Mouse (Mus musculus) kidney, embryonic 14.5 days (tissue): Measurements from ENCODE around the gene Uba52. TPM values are rescaled to one million over a fixed set of nuclear protein-coding genes. Genes with fewer than 3 reads are reported as not detected.
A peak's percentile ranks its signal among the peaks of the same experiment; 100 is the strongest.

ENCODE experiments used
- ATAC-seq: fragments of 200-750 bp; cut with Nextera tagmentation; 2 replicates; pipeline ENCODE4 v1.8.0; 2017; ENCODE audit warnings: moderate number of reproducible peaks, mild to moderate bottlenecking, moderate TSS enrichment, moderate library complexity; ENCODE audit not compliant: low FRiP score, low TSS enrichment
- H3K27ac ChIP-seq: fragments of 300-500 bp; sonication (generic); 2 replicates; pipeline ENCODE4 v1.5.1; 2014; ENCODE audit warnings: low read depth, mild to moderate bottlenecking, low read length, moderate library complexity, mixed read lengths
- H3K27me3 ChIP-seq: fragments of 300-500 bp; sonication (generic); 2 replicates; pipeline ENCODE4 v1.6.1; 2014; ENCODE audit warnings: mild to moderate bottlenecking, low read length; ENCODE audit not compliant: control insufficient read depth, insufficient read depth
- H3K36me3 ChIP-seq: fragments of 300-500 bp; sonication (generic); 2 replicates; pipeline ENCODE4 v1.6.1; 2014; ENCODE audit warnings: low read length, mixed read lengths; ENCODE audit not compliant: control insufficient read depth, insufficient read depth
- H3K4me1 ChIP-seq: fragments of 300-500 bp; sonication (generic); 2 replicates; pipeline ENCODE4 v1.6.1; 2014; ENCODE audit warnings: low read length, mixed read lengths; ENCODE audit not compliant: control insufficient read depth, insufficient read depth
- H3K4me2 ChIP-seq: fragments of 300-500 bp; sonication (generic); replicated peaks from 2 replicates; pipeline ENCODE4 v1.6.1; 2014; ENCODE audit warnings: low read depth, mild to moderate bottlenecking, low read length
- H3K4me3 ChIP-seq: fragments of 300-500 bp; sonication (generic); 2 replicates; pipeline ENCODE4 v1.5.1; 2014; ENCODE audit warnings: mild to moderate bottlenecking, low read length
- H3K9ac ChIP-seq: fragments of 300-500 bp; sonication (generic); 2 replicates; pipeline ENCODE4 v1.6.1; 2014; ENCODE audit warnings: low read depth, mild to moderate bottlenecking, low read length, moderate library complexity
- H3K9me3 ChIP-seq: fragments of 300-500 bp; sonication (generic); 2 replicates; pipeline ENCODE4 v1.6.1; 2016; ENCODE audit warnings: low read length; ENCODE audit not compliant: control insufficient read depth
- WGBS: fragments of 180-500 bp; shearing (Covaris S2); extraction: QIAGEN DNeasy Blood & Tissue Kit; methylation state at CpG from one replicate; pipeline ENCODE4 v1.1.7; 2014; 5-methylcytosine and 5-hydroxymethylcytosine counted together
- polyA plus RNA-seq: library from polyadenylated mRNA; unstranded; fragments of >200 nt; fragmentation: Nextera tagmentation; extraction: Ambion mirVana; gene quantifications from 2 replicates; pipeline ENCODE4 v1.2.1, GENCODE M21; 2014

Gene Uba52
- polyA plus RNA-seq, 1 experiment from 2014 or later: 1,078 TPM

GRCm38 (mm10) chr8:70503062-70503750 is 7.4 kb downstream of the Uba52 start:
- 0 out of 2 replicates have a peak, but pooled peaks have one; percentile 7 for ATAC-seq
- peaks cover 29% of the 10 kb centered on the region for H3K4me1 ChIP-seq

DNA sequence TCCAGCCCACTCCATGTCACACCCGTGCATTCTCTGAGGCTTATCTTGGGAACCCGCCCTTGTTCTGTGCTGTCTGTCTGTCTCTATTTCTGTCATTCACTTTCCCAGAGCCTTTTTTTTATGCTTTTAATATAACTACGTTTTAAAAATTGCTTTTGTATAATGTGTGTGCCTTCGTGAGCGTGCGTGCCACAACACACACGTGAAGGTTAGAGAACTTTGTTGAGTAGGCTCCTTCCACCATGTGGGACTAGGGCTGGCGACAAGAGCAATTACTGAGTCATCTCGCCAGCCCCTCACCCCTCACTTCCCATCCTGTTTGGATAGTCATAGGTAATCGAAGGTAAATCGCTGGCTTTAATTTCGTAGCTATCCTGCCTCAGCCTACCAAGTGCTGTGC is 8.1 kb downstream of the Uba52 start:
- peaks cover 63% of the 10 kb centered on the region for H3K27me3 ChIP-seq
- H3K4me3 ChIP-seq: no peak overlapping the region
- no peak for ATAC-seq
- WGBS: 36% methylated on average over 12 of the region's 12 CpGs
- peaks cover 29% of the 10 kb centered on the region for H3K4me1 ChIP-seq
- H3K9me3 ChIP-seq: no peaks in the 10 kb centered on the region
- H3K36me3 ChIP-seq: peaks cover 9% of the 10 kb centered on the region
- H3K27ac ChIP-seq: no peak overlapping the region
- no peak overlapping the region; the same call in 1 of the 2 replicates for H3K4me2 ChIP-seq
- H3K9ac ChIP-seq: no peak overlapping the region

More at GRCm38 (mm10) chr8:70503062-70503750, 7.4 kb downstream of the Uba52 start:
- H3K27me3 ChIP-seq: peaks cover 57% of the 10 kb centered on the region
- no peak overlapping the region for H3K9ac ChIP-seq
- 13% methylated on average over 46 of the region's 46 CpGs for WGBS
- peaks cover 16% of the 10 kb centered on the region for H3K36me3 ChIP-seq
- H3K4me3 ChIP-seq: no peak overlapping the region
- H3K9me3 ChIP-seq: no peaks in the 10 kb centered on the region
- 0 out of 2 replicates have a peak overlapping the region, but pooled peaks have one; percentile 1 for H3K4me2 ChIP-seq
- no peak overlapping the region for H3K27ac ChIP-seq

DNA sequence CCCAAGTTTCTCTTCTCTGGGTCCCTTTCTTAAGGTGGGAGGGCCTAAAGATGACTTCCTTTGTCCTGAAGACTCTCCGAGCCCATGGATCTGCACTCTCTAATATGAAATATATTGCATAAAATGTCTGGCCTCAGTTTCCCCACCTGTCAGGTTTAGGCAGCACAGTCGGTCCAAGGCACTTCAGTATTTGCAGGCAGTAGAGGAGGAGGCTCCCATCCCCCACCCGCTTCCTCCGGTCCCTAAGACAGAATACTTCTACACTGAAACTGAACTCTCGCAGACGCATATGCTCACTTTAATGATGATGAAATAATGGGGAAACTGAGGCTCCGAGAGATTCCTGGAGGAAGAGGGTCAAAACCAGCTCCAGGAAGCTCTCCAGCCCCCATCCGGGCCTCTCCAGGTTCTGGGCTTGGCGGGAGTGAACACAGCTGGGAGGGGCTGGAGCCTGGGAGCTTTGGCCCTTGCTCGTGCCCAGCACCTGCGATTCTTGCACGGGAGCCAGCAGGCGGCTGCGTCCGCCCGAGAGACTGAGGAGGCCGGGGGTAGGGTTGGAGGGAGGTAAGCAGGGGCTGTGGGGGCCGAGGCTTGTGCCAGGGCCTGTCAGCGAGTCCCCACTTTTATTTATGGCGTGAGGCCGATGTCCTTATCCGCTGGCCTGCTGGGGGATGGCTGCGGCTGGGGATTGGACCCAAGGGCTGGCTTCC is 8.6 kb downstream of the Uba52 start:
- no peaks in the 10 kb centered on the region for H3K9me3 ChIP-seq
- H3K27me3 ChIP-seq: peaks cover 69% of the 10 kb centered on the region
- ATAC-seq: no peak
- no peak overlapping the region for H3K4me3 ChIP-seq
- WGBS: 14% methylated on average over 23 of the region's 23 CpGs
- H3K9ac ChIP-seq: no peak overlapping the region
- peaks cover 3% of the 10 kb centered on the region; the same call in 1 of the 2 replicates for H3K36me3 ChIP-seq
- H3K4me2 ChIP-seq: no peak overlapping the region; the same call in 1 of the 2 replicates
- no peak overlapping the region for H3K27ac ChIP-seq
- peaks cover 29% of the 10 kb centered on the region for H3K4me1 ChIP-seq

- peaks cover 81% of the 10 kb centered on the region for H3K27me3 ChIP-seq
- WGBS: 11% methylated on average over 37 of the region's 39 CpGs
- H3K4me1 ChIP-seq: peaks cover 26% of the 10 kb centered on the region
- H3K4me3 ChIP-seq: peak overlapping the region; percentile 20
- no peak for ATAC-seq
- no peak overlapping the region for H3K9ac ChIP-seq
- H3K27ac ChIP-seq: no peak overlapping the region
- H3K4me2 ChIP-seq: peak overlapping the region; percentile 27
- H3K9me3 ChIP-seq: no peaks in the 10 kb centered on the region
- peaks cover 3% of the 10 kb centered on the region; the same call in 1 of the 2 replicates for H3K36me3 ChIP-seq
These were observed 10.0 kb downstream of the Uba52 start for GRCm38 (mm10) chr8:70500386-70501301.

DNA sequence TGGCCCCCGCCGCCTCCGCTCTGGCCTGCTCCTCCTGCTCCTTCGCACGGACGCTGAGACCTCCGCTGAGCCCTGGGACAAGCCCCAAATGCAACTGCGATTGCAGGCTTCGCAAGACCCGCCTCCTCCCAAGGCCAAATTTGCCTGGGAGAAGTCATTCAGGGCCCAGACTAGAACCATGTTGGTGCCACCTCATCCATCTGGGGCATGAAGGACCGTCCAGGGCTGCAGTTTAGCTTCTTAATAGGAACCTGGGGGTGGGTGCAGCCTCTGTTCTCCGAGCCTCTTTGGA is 14.9 kb downstream of the Uba52 start:
- Histone ChIP-seq H3K9me3 (no peaks in the 10 kb centered on the region), H3K27ac (no peak overlapping the region), H3K4me3 (peak overlapping the region; percentile 16; the same call in 1 of the 2 replicates), H3K9ac (no peak overlapping the region; the same call in 1 of the 2 replicates), H3K36me3 (no peaks in the 10 kb centered on the region), H3K4me2 (peak overlapping the region; percentile 22), H3K27me3 (peaks cover 98% of the 10 kb centered on the region), H3K4me1 (peaks cover 12% of the 10 kb centered on the region; the same call in 1 of the 2 replicates)
- WGBS: 6% methylated on average over 12 of the region's 12 CpGs
- no peak for ATAC-seq

DNA sequence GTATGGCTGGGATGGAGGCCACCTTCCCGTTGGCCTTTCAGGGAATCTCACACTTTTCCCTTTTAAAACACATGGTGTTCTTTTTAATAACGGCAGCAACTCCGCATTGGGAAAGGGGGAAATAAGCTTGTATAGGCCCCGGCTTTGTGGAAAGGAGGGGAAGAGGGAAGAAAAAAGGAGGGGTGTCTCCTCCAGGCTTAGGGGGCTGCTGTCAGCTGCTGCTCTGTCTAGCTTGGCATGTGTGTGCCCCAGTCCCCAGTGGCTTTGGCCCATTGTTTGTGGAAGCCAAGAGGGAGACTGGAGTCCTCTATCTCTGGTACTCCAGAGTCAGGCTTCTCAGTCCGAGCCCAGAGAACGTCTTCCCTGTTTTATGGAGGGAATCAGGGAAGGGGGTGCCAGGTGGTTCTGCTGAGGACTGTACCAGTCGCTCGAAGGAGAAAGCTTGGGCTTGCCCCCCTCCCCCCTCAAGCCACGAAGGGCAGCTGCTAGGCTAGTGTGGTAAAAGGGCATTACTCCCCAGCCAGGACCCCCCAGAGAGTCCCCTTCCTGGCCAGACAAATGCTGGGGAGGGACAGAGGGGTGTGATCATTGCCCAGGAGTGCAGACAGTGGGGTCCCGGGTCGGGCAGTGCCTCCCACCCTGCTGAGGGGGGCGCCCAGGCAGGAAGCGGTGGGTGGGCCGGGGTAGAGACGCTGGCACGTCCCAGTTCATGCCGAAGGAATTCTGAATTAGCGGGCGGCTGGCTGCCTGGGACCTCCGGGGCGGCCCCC is 15.4 kb downstream of the Uba52 start:
- H3K27me3 ChIP-seq: peaks cover 97% of the 10 kb centered on the region
- H3K9me3 ChIP-seq: no peaks in the 10 kb centered on the region
- ATAC-seq: no peak
- no peak overlapping the region for H3K9ac ChIP-seq
- H3K4me1 ChIP-seq: peaks cover 11% of the 10 kb centered on the region; the same call in 1 of the 2 replicates
- no peak overlapping the region for H3K27ac ChIP-seq
- peak overlapping the region; percentile 22 for H3K4me2 ChIP-seq
- H3K4me3 ChIP-seq: peak overlapping the region; percentile 40
- H3K36me3 ChIP-seq: no peaks in the 10 kb centered on the region
- 2% methylated on average over 21 of the region's 21 CpGs for WGBS

GRCm38 (mm10) chr8:70494416-70494945 is 16.1 kb downstream of the Uba52 start:
- peaks cover 13% of the 10 kb centered on the region for H3K4me1 ChIP-seq

More at GRCm38 (mm10) chr8:70494416-70494945, 16.1 kb downstream of the Uba52 start:
- no peak for ATAC-seq
- Histone ChIP-seq H3K27me3 (peaks cover 97% of the 10 kb centered on the region), H3K9ac (peak overlapping the region; percentile 34; the same call in 1 of the 2 replicates), H3K36me3 (no peaks in the 10 kb centered on the region), H3K27ac (no peak overlapping the region), H3K4me2 (0 out of 2 replicates have a peak overlapping the region, but pooled peaks have one; percentile 21), H3K9me3 (no peaks in the 10 kb centered on the region), H3K4me3 (peak overlapping the region; percentile 40)
- WGBS: 2% methylated on average over 28 of the region's 28 CpGs
